Mouse (Mus musculus) layer of hippocampus, postnatal 36 days (tissue): ENCODE measurements around the gene Srpk1. TPM values are rescaled to one million over a fixed set of nuclear protein-coding genes. Genes with fewer than 3 reads are reported as not detected.
"Not testable (repeated sequence)": the region's sequence is repeated elsewhere in the genome, so short reads cannot be mapped to it uniquely, and the experiment has no call there.

Source experiments
- DNase-seq, 2 experiments: peaks; one replicate each; pipeline ENCODE4 v3.0.0; 2022
- total RNA-seq, 2 experiments: library from RNA; stranded (reverse); gene quantifications; 2 replicates each; pipeline ENCODE4 v1.2.3; 2021

Gene Srpk1
- total RNA-seq, 2 experiments from 2014 or later = 77.8 to 83.3 TPM

GRCm38 (mm10) chr17:28612603-28613002 lies 9.9 kb downstream of the Srpk1 start:
- DNase-seq = no peak

GRCm38 (mm10) chr17:28609543-28609942 lies 13.0 kb downstream of the Srpk1 start:
- no peak for DNase-seq

DNA sequence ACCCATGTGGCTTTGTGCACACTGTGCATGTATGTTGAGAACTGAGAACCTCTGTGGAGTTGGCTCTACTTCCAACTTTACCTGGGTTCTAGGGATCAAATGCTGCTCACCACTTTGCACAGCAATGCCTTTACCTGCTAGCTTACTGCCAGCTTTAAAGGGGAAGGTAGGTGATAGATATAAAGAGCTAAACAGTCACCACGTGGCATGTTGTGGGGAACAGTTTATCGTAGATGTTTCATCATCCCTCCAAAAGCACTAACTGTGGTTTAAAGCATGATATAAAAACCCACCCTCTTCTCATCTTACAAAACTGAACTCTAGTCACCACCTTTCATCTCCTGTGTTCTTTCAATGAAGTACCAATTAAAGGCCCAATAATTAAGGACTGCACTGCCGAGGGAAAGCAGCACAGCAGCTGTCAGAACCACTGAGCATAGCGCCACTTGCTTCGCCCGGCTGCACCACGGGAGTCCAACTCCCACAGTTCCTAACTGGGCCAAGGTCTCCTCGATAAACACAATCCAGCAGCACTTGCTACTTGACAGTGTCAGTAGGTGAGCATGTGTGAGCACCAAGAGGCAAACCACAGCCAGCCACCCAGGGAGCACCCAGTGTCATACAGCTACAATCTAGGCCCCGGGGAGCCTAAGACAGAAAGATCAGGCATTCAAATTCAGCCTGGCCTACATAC lies 20.8 kb downstream of the Srpk1 start:
- DNase-seq = no peak

GRCm38 (mm10) chr17:28600780-28601179 lies 21.7 kb downstream of the Srpk1 start:
- DNase-seq = no peak

DNA sequence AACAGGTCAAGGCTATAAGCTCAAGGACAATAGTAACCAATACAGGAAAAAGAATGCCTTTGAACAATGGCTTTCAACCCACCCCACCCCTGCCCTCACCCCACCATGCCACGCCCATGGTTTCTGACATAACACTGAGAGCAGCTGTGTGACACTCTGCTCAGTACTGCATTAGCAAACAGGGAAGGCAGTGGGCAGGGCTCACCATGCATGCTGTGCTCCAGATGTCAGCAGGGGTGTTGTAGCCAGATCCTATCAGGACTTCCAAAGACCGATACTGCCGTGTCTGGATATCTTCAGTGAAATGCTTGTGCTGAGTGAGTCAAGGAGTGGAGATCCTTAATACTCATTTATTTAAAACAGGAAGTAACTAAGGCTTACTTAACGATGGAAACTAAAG lies 28.5 kb downstream of the Srpk1 start:
- DNase-seq = no peak

DNA sequence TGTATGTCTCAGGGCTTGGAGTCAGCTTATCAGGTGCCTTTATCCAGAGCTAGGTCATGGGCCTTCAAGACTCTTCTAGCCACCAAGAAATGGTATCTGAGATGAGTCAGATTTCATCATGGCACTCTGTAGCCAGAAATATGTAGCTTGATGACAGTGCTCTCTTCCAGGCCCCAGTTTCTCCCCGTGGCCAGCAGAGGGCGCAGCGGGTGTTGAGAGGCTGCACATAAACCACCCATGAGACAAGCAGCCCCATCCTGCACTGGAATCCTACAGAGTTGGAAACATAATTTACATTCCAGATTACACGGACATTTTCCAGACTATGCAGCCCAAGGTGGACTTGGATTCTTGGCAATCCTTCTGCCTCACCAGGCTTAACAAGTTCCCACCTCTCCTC lies 29.5 kb downstream of the Srpk1 start:
- peak; percentile 59 to 61 for DNase-seq

GRCm38 (mm10) chr17:28591476-28591875 lies 31.0 kb downstream of the Srpk1 start:
- no peak for DNase-seq

- DNase-seq = no peak
Measured at GRCm38 (mm10) chr17:28590596-28590995, 31.9 kb downstream of the Srpk1 start.

DNA sequence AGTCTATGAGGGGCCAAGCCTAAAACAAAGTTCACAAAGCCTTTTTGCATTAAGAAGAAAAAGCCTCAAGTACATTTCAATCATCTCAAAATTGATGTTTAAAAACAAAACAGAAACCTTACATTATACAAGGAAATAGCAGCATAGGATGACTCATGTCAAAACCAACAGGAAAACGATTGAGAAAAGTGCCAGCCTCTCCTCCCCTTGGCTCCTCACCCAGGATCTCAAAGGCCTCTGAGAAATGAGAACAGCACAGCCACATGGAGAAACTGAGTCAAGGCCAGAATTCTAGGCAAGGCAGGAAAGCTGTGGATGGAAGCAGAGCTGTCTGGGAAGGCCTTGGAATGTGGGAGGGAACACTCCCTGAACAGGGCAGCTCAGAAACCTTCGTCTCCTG lies 33.9 kb downstream of the Srpk1 start:
- DNase-seq = no peak

DNA sequence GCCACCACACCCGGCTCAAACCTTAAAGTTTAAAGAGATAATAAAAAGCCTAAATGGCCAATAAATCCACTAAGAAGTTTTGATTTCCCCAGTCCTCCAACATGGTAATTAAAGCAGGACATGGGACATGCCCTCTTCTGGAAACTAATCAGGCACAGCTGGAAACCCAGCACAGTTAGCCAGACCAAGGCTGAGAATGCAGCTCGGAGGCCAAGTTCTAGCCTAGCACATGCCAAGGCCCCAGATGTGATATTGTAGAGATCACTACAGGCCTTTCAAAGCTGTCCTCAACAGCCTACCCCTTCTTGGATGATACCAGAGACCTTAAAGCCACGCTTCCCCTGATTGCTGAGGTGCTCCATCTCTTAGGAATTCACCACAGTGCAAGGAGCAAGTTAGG lies 36.0 kb downstream of the Srpk1 start:
- no peak for DNase-seq

- no peak for DNase-seq
Measured at GRCm38 (mm10) chr17:28581056-28581455, 41.5 kb downstream of the Srpk1 start.

- DNase-seq = no peak
Measured at GRCm38 (mm10) chr17:28580396-28580795, 42.1 kb downstream of the Srpk1 start.

DNA sequence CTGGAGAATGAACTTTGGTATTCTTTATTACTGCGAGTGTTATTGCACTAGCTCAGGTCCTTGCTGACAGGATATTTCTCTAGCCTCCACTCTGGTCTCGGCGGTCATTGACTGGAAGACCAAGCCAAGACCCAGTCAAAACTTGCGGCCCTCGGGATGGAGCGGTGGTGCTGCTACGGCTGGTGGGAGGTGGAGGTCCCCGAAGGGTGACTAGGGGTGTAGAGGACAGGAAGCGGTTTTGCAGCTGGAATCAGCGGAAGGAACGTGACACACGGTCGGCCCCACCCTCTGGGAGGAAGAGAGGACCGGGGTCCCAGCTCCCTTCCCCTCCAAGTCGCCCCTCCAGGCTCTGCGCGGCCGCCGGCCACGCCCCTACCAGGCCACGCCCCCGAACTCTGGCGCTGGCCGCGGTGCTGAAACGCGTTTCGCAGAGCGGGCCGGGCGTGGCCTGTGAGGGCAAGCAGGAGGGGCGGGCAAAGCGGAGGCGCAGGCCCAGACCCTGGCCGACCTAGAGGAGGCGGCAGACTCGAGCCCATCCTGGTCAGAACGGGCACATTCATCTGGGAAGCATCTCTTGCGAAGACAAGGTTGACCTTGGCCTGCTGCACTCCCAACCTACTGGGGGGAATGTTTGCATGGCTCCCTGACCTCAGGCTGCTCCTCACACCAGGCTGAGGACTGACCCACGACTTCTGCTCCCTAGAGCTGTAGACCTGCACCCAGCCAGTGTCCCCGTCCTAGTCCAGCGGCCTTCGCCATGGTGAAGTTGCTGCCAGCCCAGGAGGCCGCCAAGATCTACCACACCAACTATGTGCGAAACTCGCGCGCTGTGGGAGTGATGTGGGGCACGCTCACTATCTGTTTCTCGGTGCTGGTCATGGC lies 47.0 kb downstream of the Srpk1 start, which contains the start of gene Lhfpl5:
Lhfpl5 (plus strand) TSS at position 398 of the 882 bp plus-strand sequence.
- no peak for DNase-seq

DNA sequence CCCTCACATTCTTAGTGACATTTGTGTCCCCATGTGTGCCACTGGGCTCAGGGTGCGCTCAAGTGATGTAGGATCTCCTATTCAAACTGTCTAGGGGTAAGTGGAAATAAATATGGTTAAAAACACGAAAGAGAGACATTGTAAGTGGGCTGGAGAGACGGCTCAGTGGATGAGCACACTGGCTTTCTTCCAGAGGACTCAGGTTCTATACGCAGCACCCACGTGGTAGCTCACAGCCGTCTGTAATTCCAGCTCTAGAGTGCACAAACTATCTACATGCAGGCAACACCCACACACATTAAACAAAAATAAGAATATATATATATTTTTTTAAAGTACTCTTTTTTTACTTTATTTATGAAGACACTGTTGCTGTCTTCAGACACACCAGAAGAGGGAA lies 49.6 kb downstream of the Srpk1 start:
- DNase-seq = no peak

DNA sequence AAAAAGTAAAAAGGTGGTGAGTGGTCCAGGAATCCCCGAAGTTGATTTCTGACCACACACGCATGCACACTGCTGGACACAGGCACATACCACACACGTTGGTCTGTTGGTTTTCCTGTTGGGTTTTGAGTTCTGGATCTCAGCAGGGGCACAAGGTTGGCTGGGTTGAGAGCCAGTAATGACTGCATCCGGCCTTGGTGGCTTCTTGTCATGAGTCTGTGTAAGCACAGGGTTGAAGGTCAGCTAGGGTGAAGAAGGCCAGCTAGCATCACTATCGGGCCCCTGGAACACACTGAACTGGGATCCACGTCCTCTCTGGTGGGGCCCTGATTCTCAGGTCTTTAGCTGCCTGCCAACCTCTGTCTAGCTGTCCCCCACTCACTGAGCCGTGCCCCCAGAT lies 50.0 kb downstream of the Srpk1 start:
- no peak for DNase-seq

- no peak for DNase-seq
Measured at GRCm38 (mm10) chr17:28571868-28572267, 50.6 kb downstream of the Srpk1 start.

GRCm38 (mm10) chr17:28567541-28567940 lies 55.0 kb downstream of the Srpk1 start:
- DNase-seq = no peak

- DNase-seq = no peak
Measured at GRCm38 (mm10) chr17:28565181-28565580, 57.3 kb downstream of the Srpk1 start.

DNA sequence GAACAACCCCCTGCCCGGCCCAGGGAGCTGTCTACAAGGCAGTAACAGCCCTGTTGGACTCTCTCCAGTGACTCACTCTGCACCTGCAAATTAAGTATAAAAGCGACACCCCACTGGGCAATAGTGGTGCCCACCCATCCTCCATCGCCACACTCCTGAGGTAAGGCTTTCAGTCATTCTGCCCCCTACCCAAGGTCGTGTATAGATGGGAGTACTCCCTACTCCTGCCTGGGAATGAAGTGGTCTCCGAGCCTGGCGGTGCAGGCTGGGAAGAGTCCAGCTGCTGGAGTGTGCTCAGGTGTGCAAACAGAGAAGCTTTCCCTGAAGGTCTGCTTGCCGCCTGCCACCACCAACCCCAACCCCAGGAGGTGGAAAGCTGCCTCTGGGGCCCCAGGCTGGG lies 60.9 kb downstream of the Srpk1 start:
- DNase-seq = no peak

DNA sequence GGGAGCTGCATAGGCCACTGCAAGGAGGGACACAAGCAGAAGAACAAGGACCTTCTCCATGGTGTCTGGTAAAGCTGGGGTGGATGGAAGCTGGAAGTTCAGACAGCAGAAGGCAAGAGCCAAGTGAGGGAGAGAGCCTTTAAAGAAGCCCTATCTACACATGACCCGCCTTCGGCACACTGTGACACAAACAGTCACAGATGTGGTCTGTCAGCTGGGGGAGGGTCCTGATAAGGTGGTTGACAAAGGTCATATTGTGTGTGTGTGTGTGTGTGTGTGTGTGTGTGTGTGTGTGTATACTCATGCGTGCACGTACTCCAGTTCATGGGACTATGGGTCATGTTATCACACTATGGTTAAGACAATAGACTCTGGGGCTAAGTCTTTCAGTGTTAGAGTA lies 61.9 kb downstream of the Srpk1 start, which contains the start of gene Clps:
Clps (minus strand) TSS at position 169 of the 400 bp plus-strand sequence.
- no peak for DNase-seq

DNA sequence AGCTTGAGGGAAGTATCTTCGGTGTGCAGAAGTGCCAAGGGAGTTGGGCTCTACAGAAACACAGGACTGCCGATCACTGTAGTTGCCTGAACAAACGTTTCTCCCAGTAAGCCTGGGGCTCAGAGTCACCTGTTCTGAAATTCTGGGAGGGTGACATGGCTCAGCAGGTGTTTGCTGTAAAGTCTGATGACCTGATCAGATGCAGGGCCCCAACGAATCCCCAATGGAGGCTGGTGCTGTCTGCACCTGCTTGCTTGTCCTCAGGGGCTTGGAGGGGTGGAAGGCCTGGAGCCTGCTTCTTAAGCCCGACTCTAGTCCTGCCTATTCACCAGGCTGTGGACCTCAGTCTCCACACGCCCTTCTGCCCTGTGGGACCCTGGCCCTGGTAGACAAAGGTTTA lies 64.7 kb downstream of the Srpk1 start:
- no peak for DNase-seq

DNA sequence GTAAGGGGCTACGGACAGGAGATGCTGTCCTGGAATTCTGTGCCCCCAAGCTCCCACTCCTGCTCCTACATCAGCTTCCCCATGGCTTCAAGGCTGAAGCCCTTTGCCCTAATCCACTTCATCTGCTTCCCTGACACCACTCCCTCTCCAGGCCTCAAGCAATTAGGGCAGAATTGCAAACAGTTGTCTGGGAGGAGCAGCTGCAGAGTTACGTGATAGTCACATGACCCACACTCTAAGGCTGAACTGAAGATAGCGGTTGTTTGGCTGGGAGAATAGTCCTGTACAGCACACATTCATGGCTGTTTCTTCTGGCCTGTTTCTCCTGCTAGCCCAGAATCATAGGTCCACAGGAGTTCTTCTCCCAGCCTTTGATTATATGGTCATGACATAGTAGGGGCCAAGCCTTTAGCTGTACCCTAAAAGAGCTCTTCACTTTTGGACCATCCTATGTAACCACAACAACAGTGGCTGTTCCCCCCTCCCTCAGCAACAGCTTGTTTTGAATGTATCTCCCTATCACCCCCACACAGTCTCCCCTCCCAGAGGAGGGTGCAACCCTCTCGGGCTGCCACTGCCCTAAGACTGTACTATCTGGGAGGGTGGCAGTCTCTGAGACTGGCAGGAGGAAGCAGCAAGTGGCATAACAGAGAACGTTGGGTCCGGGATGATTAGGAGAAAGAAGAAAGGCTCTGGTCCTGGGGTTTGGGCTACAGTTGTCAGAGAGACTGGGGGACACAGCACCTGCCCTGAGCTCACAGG lies 65.7 kb downstream of the Srpk1 start:
- no peak for DNase-seq

DNA sequence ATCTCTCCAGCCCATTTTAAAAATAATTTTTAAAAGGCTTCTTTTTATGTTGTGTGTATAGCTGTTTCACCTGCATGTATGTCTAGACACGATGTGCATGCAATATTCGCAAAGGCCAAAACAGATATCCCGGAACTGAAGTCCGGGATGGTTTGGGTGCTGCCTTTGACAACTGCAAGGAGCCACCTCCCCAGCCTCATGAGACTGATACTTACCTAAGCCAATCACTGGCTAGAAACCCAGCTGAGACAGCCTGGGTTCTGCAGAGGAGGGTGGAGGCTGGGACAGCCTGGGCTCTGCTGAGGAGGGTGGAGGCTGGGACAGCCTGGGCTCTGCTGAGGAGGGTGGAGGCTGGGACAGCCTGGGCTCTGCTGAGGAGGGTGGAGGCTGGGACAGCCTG lies 68.5 kb downstream of the Srpk1 start:
- not testable (repeated sequence) for DNase-seq
